Mouse (Mus musculus): ENCODE measurements around the gene Gnmt. TPM values are rescaled to one million over a fixed set of nuclear protein-coding genes. Genes with fewer than 3 reads are reported as not detected.
A peak's percentile ranks its signal among the peaks of the same experiment; 100 is the strongest.

Gnmt gene
- total RNA-seq, 2 experiments from 2014 or later, result 1.1 TPM; not detected in 1

DNA sequence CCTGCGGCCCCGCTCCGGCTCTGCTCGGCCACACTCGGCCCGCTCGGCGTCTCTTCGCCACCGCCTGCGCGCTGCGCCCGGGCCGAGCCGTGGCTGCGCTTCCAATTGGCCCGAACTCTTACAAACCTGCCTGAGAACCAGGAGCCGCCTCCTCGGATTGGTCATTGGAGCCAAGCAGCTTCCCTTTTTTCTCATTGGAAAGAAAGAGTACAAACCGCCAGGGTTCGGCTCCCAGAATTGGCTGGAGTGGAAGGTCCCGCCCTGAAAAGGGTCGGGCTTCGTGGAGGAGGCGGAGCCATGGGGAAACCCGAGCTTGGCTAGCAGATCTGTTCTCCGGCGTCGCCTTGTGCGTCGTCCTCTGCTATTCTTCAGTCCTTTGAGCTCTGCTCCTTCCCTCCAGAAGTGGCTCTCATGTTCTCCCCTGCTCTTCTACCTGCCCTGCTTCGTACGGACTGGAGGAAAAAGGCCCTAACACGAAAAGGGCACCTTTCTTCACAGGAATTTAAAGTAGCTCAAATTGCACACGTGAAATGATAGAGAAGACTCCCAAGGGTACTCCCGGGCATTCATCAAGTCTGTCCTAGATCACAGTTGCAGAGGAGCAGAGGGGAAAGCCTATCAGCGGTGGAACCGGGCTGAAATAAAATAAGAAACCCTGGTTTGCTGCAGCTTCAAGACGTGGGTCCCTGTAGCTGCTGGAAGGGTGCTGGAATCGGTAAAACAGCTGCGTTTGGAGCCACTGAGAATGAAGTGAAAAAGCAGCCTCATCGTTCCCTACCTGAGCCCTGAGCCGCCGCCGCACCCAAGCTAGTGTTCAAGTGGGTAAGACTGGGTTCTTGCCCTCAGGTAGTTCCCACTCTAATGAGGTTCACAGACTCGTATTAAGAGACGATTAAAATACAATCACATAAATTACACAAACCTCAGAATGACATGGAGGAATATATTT lies 23.8 kb downstream of the Gnmt start, which contains the start of gene Ppp2r5d:
Gene Ppp2r5d, minus strand, starts transcription at position 225 of the 949 bp plus-strand sequence.
- DNase-seq (ENCODE audit: low spot score in 2 of 2), result peak; percentile 97 to 98

- DNase-seq (ENCODE audit: low spot score in 2 of 2), result no peak
These were observed 24.7 kb downstream of the Gnmt start for GRCm38 (mm10) chr17:46703971-46704886.

GRCm38 (mm10) chr17:46702506-46702905 lies 26.5 kb downstream of the Gnmt start:
- DNase-seq (ENCODE audit: low spot score in 2 of 2), result no peak

GRCm38 (mm10) chr17:46702100-46702499 lies 26.9 kb downstream of the Gnmt start:
- peak in 1 of 2 experiments; percentile 23 for DNase-seq (ENCODE audit: low spot score in 2 of 2)

DNA sequence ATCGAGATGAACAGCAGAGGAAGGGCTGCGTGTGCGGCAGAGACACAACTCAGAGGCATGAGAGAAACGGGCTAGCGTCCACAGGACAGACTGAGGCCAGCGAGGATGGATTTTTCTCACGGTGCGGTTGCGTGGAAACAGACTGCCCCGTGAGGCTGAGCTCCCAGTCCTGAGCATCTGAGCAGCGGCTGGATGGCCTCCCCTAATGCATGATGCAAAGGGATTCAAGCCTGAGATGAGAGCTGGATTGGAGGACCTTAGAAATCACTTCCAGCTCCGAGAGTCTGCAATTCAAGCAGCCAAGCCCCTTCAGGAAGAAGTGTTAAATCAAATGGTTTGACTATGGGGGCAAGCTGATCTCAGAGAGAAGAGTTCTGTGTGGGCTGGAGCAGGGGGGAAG lies 27.5 kb downstream of the Gnmt start:
- peak in 1 of 2 experiments; percentile 42 for DNase-seq (ENCODE audit: low spot score in 2 of 2)

- no peak for DNase-seq (ENCODE audit: low spot score in 2 of 2)
These were observed 29.1 kb downstream of the Gnmt start for GRCm38 (mm10) chr17:46699912-46700311.

GRCm38 (mm10) chr17:46699245-46699644 lies 29.7 kb downstream of the Gnmt start:
- no peak for DNase-seq (ENCODE audit: low spot score in 2 of 2)

DNA sequence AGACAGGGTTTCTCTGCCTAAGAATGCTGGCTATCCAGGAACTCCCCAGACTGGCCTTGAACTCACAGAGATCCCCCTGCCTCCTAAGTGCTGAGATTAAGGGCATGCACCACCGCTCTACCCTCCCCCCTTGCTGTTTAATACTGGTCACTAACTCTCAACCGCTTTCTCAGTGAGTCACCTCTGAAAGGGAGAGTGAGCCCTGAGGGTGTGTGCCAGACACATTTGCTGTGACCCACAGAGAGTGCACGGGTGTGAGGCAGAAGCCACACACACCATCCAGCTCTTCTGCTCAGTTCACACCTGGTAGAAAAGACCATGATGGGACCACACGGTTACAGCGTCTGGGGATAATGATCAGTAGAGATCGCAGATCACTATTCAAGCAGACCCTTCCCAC lies 30.5 kb downstream of the Gnmt start:
- no peak for DNase-seq (ENCODE audit: low spot score in 2 of 2)

DNA sequence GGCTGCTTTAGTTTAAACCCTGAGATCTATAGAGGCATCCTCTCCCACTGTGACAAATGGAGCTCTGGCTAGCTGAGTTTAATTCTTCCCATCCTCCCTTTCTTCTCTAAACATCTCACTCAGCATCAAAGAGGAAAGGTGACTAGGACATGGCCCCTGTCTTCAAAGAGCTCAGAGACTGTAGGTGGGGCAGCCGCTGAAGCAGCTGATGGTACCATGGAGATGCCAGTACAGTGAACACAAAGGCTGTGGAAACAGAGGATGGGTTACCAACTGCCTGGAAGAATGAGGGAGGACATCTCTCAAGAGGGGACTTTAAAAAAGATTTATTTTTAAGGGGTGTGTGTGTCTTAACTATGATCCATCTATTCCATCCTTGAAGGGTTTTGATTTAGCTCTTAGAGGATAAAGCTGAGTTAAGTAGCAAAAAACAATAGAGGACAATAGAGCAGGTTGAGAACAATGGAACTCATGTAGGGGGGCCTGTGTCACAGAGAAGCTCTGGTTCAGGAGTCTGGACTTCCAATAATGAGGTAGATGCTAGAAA lies 34.4 kb downstream of the Gnmt start:
- no peak for DNase-seq (ENCODE audit: low spot score in 2 of 2)

- DNase-seq (ENCODE audit: low spot score in 2 of 2), result no peak
These were observed 37.6 kb downstream of the Gnmt start for GRCm38 (mm10) chr17:46691390-46691789.

DNA sequence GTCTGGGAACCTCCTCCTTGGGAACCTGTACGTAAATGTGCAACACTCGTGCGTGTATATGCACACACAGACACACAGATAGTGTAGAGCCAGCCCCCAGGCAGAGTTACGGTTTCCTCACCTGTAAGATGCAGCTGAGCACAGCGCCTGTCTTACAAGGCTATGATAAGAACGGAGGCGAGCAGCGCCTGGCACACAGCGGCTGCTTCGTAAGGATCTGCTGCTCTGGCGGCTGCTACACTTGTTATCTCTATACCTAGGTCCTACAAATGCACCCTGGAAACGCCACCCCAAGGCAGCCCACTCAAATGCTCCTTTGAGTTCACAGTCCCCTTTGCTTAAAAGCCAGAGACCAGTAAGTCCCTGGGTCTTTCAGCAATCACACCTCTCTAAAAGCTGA lies 38.3 kb downstream of the Gnmt start:
- DNase-seq (ENCODE audit: low spot score in 2 of 2), result no peak

GRCm38 (mm10) chr17:46685913-46686312 lies 43.1 kb downstream of the Gnmt start:
- no peak for DNase-seq (ENCODE audit: low spot score in 2 of 2)

- no peak for DNase-seq (ENCODE audit: low spot score in 2 of 2)
These were observed 46.1 kb downstream of the Gnmt start for GRCm38 (mm10) chr17:46682654-46683389.

DNA sequence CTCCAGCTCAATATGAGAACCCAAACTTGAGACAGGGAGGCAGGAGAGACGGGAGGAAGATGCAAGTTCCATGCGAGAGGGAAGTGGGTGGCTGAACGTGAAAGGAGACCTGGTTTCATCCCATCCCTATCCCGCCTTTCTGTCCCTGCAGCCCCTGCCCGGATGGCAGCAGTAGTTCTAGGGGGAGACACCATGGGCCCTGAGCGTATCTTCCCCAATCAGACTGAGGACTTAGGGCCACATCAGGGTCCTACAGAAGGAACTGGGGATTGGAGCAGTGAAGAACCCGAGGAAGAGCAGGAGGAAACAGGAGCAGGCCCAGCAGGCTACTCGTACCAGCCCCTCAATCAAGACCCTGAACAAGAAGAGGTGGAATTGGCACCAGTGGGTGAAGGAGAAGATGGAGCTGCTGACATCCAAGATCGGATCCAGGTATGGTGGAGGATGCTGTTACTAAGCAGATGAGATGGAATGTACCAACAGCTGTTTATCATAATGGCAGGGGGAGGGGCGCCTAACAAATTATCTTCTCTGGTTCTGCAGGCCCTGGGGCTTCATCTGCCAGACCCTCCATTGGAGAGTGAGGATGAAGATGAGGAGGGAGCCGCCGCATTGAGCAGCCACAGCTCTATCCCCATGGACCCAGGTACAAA lies 47.4 kb downstream of the Gnmt start:
- peak in 1 of 2 experiments; percentile 24 for DNase-seq (ENCODE audit: low spot score in 2 of 2)

- peak; percentile 95 to 98 for DNase-seq (ENCODE audit: low spot score in 2 of 2)
These were observed 48.1 kb downstream of the Gnmt start, which contains the start of gene Klhdc3 for GRCm38 (mm10) chr17:46680760-46681373. Gene Klhdc3 (minus strand): TSS chr17:46680914.

DNA sequence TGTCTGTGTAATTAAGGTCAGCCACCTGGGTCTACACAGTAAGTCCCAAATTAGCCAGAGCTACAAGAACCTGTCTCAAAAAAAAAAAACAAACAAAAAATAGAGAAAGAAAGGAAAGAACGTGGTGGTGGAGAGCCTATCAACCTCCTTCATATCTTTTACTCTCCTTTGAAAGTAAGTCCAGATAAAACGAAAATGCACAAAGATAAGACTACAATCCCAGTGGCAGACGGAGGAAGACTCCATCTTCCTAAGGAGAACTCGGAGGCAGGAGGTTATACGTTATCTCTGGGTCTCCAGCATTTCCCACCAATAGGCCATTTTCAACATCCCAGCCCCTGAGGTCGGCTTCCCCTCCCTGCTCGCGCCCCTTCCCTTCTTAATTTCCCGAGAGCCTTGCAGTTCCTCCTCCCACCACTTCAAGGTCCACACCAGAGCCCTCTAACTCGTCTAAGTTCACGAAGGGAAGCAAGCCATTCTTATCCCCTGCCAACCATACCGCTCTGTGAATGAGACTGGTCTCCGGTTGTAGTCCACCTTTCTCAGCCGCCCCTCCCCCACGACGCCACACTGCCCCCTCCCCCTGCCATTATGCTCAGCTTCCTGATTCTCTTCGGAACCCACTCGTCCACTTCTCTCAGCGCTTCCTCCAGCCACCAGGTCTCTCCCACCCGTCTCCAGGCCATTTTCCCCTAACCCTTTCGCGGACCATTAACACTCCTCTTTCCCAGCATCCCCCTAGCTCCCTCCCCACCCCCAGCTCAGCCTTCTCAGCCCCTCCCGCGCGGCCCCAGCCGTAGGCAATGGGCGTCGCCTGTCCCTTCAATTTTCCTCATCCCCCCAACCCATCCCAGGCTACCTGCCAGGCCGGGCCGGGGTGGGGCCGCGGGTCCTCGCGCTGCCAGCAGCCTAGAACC lies 48.9 kb downstream of the Gnmt start:
- DNase-seq (ENCODE audit: low spot score in 2 of 2), result no peak

- no peak for DNase-seq (ENCODE audit: low spot score in 2 of 2)
These were observed 50.1 kb downstream of the Gnmt start for GRCm38 (mm10) chr17:46678911-46679310.

DNA sequence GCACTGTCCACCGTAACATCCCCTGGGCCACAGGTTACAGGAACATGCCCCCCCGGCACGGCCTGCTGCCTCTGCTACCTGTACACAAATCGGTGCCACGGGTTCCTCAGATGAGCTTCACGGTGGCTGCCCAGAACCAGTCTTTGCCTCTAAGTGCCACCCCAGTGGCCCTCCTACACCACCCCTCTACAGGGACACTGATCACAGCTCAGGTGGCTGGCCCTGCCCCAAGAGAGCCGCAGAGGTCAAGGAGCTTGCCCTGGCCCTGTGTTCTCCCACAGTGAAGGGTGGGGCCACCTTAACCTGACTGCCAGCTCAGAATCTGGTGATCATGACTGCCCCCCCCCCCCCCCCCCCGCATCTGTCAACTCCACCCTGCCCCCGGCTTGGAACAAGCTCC lies 50.6 kb downstream of the Gnmt start, which contains the start of gene Mea1:
Gene Mea1, plus strand, starts transcription at position 378 of the 400 bp plus-strand sequence.
- no peak for DNase-seq (ENCODE audit: low spot score in 2 of 2)

Data from layer of hippocampus, adult 18-20 months (tissue).